Mouse (Mus musculus): Measurements from ENCODE around the gene Pakap. TPM values are rescaled to one million over a fixed set of nuclear protein-coding genes. Genes with fewer than 3 reads are reported as not detected.

Gene Pakap
- polyA plus RNA-seq, 1 experiment from 2014 or later = 18.7 TPM

- H3K4me1 ChIP-seq (ENCODE audit: control insufficient read depth, insufficient read depth, low read length) = no peaks in the 10 kb centered on the region
- ATAC-seq (ENCODE audit: low FRiP score, low TSS enrichment) = no peak
- WGBS = 88% methylated on average over 3 of the region's 3 CpGs
Measured at GRCm38 (mm10) chr4:57802411-57802810, 234.4 kb downstream of the Pakap start.

GRCm38 (mm10) chr4:57804902-57805301, 236.9 kb downstream of the Pakap start:
- Histone ChIP-seq H3K27ac (ENCODE audit: low read depth, low read length) (no peak overlapping the region), H3K4me1 (ENCODE audit: control insufficient read depth, insufficient read depth, low read length) (no peaks in the 10 kb centered on the region), H3K36me3 (ENCODE audit: control insufficient read depth, insufficient read depth, low read length) (no peaks in the 10 kb centered on the region), H3K9me3 (ENCODE audit: control insufficient read depth, low read length) (no peaks in the 10 kb centered on the region), H3K4me3 (ENCODE audit: low read length) (no peak overlapping the region), H3K9ac (ENCODE audit: low read depth, low read length) (no peak overlapping the region), H3K4me2 (replicated peaks; ENCODE audit: low read depth, low read length) (no peak overlapping the region), H3K27me3 (ENCODE audit: control insufficient read depth, insufficient read depth, low read length) (no peaks in the 10 kb centered on the region)
- no peak for ATAC-seq (ENCODE audit: low FRiP score, low TSS enrichment)
- 41% methylated on average over 6 of the region's 6 CpGs for WGBS

More at GRCm38 (mm10) chr4:57802411-57802810, 234.4 kb downstream of the Pakap start:
- H3K9me3 ChIP-seq (ENCODE audit: control insufficient read depth, low read length) = no peaks in the 10 kb centered on the region
- no peaks in the 10 kb centered on the region for H3K36me3 ChIP-seq (ENCODE audit: control insufficient read depth, insufficient read depth, low read length)
- no peak overlapping the region for H3K4me3 ChIP-seq (ENCODE audit: low read length)
- no peak overlapping the region for H3K9ac ChIP-seq (ENCODE audit: low read depth, low read length)
- no peak overlapping the region for H3K4me2 ChIP-seq (replicated peaks; ENCODE audit: low read depth, low read length)
- H3K27me3 ChIP-seq (ENCODE audit: control insufficient read depth, insufficient read depth, low read length) = no peaks in the 10 kb centered on the region
- H3K27ac ChIP-seq (ENCODE audit: low read depth, low read length) = no peak overlapping the region

GRCm38 (mm10) chr4:57809449-57809848, 241.5 kb downstream of the Pakap start:
- no peaks in the 10 kb centered on the region for H3K36me3 ChIP-seq (ENCODE audit: control insufficient read depth, insufficient read depth, low read length)
- no peak overlapping the region for H3K27ac ChIP-seq (ENCODE audit: low read depth, low read length)
- ATAC-seq (ENCODE audit: low FRiP score, low TSS enrichment) = no peak
- WGBS = 67% methylated on average over 4 of the region's 4 CpGs
- 0 out of 2 replicates have a peak, but pooled peaks cover 3% of the 10 kb centered on the region for H3K4me1 ChIP-seq (ENCODE audit: control insufficient read depth, insufficient read depth, low read length)
- H3K4me3 ChIP-seq (ENCODE audit: low read length) = no peak overlapping the region
- no peaks in the 10 kb centered on the region for H3K27me3 ChIP-seq (ENCODE audit: control insufficient read depth, insufficient read depth, low read length)
- no peak overlapping the region for H3K4me2 ChIP-seq (replicated peaks; ENCODE audit: low read depth, low read length)
- H3K9ac ChIP-seq (ENCODE audit: low read depth, low read length) = no peak overlapping the region
- no peaks in the 10 kb centered on the region for H3K9me3 ChIP-seq (ENCODE audit: control insufficient read depth, low read length)

GRCm38 (mm10) chr4:57812075-57812474, 244.1 kb downstream of the Pakap start:
- H3K27me3 ChIP-seq (ENCODE audit: control insufficient read depth, insufficient read depth, low read length) = no peaks in the 10 kb centered on the region
- no peak overlapping the region for H3K27ac ChIP-seq (ENCODE audit: low read depth, low read length)
- H3K36me3 ChIP-seq (ENCODE audit: control insufficient read depth, insufficient read depth, low read length) = no peaks in the 10 kb centered on the region
- 0 out of 2 replicates have a peak, but pooled peaks cover 3% of the 10 kb centered on the region for H3K4me1 ChIP-seq (ENCODE audit: control insufficient read depth, insufficient read depth, low read length)
- H3K4me2 ChIP-seq (replicated peaks; ENCODE audit: low read depth, low read length) = no peak overlapping the region
- no peak overlapping the region for H3K9ac ChIP-seq (ENCODE audit: low read depth, low read length)
- H3K4me3 ChIP-seq (ENCODE audit: low read length) = no peak overlapping the region
- no peaks in the 10 kb centered on the region for H3K9me3 ChIP-seq (ENCODE audit: control insufficient read depth, low read length)
- no peak for ATAC-seq (ENCODE audit: low FRiP score, low TSS enrichment)
- 94% methylated on average over 1 of the region's 1 CpGs for WGBS

GRCm38 (mm10) chr4:57812916-57813575, 245.1 kb downstream of the Pakap start:
- WGBS = 30% methylated on average over 7 of the region's 7 CpGs
- Histone ChIP-seq H3K27me3 (ENCODE audit: control insufficient read depth, insufficient read depth, low read length) (no peaks in the 10 kb centered on the region), H3K36me3 (ENCODE audit: control insufficient read depth, insufficient read depth, low read length) (no peaks in the 10 kb centered on the region), H3K27ac (ENCODE audit: low read depth, low read length) (peak overlapping the region; percentile 42; the same call in 1 of the 2 replicates), H3K4me2 (replicated peaks; ENCODE audit: low read depth, low read length) (no peak overlapping the region), H3K9me3 (ENCODE audit: control insufficient read depth, low read length) (no peaks in the 10 kb centered on the region), H3K4me3 (ENCODE audit: low read length) (no peak overlapping the region), H3K4me1 (ENCODE audit: control insufficient read depth, insufficient read depth, low read length) (0 out of 2 replicates have a peak, but pooled peaks cover 3% of the 10 kb centered on the region), H3K9ac (ENCODE audit: low read depth, low read length) (no peak overlapping the region)
- no peak for ATAC-seq (ENCODE audit: low FRiP score, low TSS enrichment)

- ATAC-seq (ENCODE audit: low FRiP score, low TSS enrichment) = no peak
Measured at GRCm38 (mm10) chr4:57813576-57813945, 245.6 kb downstream of the Pakap start.

GRCm38 (mm10) chr4:57815355-57815754, 247.4 kb downstream of the Pakap start:
- H3K27ac ChIP-seq (ENCODE audit: low read depth, low read length) = no peak overlapping the region
- no peak overlapping the region for H3K9ac ChIP-seq (ENCODE audit: low read depth, low read length)
- H3K9me3 ChIP-seq (ENCODE audit: control insufficient read depth, low read length) = no peaks in the 10 kb centered on the region
- 66% methylated on average over 2 of the region's 2 CpGs for WGBS
- no peak overlapping the region for H3K4me3 ChIP-seq (ENCODE audit: low read length)
- H3K27me3 ChIP-seq (ENCODE audit: control insufficient read depth, insufficient read depth, low read length) = no peaks in the 10 kb centered on the region
- no peak for ATAC-seq (ENCODE audit: low FRiP score, low TSS enrichment)
- H3K4me1 ChIP-seq (ENCODE audit: control insufficient read depth, insufficient read depth, low read length) = 0 out of 2 replicates have a peak, but pooled peaks cover 3% of the 10 kb centered on the region
- H3K4me2 ChIP-seq (replicated peaks; ENCODE audit: low read depth, low read length) = no peak overlapping the region
- H3K36me3 ChIP-seq (ENCODE audit: control insufficient read depth, insufficient read depth, low read length) = no peaks in the 10 kb centered on the region

More at GRCm38 (mm10) chr4:57813576-57813945, 245.6 kb downstream of the Pakap start:
- no peak overlapping the region for H3K4me2 ChIP-seq (replicated peaks; ENCODE audit: low read depth, low read length)
- H3K4me1 ChIP-seq (ENCODE audit: control insufficient read depth, insufficient read depth, low read length) = 0 out of 2 replicates have a peak, but pooled peaks cover 3% of the 10 kb centered on the region
- H3K27me3 ChIP-seq (ENCODE audit: control insufficient read depth, insufficient read depth, low read length) = no peaks in the 10 kb centered on the region
- no peaks in the 10 kb centered on the region for H3K36me3 ChIP-seq (ENCODE audit: control insufficient read depth, insufficient read depth, low read length)
- no peaks in the 10 kb centered on the region for H3K9me3 ChIP-seq (ENCODE audit: control insufficient read depth, low read length)
- no peak overlapping the region for H3K27ac ChIP-seq (ENCODE audit: low read depth, low read length)
- H3K9ac ChIP-seq (ENCODE audit: low read depth, low read length) = no peak overlapping the region
- H3K4me3 ChIP-seq (ENCODE audit: low read length) = no peak overlapping the region
- WGBS = 87% methylated on average over 4 of the region's 4 CpGs

- 0 out of 2 replicates have a peak, but pooled peaks cover 3% of the 10 kb centered on the region for H3K4me1 ChIP-seq (ENCODE audit: control insufficient read depth, insufficient read depth, low read length)
- H3K9me3 ChIP-seq (ENCODE audit: control insufficient read depth, low read length) = no peaks in the 10 kb centered on the region
- H3K27me3 ChIP-seq (ENCODE audit: control insufficient read depth, insufficient read depth, low read length) = no peaks in the 10 kb centered on the region
- H3K9ac ChIP-seq (ENCODE audit: low read depth, low read length) = no peak overlapping the region
- no peak overlapping the region for H3K4me2 ChIP-seq (replicated peaks; ENCODE audit: low read depth, low read length)
- no peaks in the 10 kb centered on the region for H3K36me3 ChIP-seq (ENCODE audit: control insufficient read depth, insufficient read depth, low read length)
- H3K4me3 ChIP-seq (ENCODE audit: low read length) = no peak overlapping the region
- ATAC-seq (ENCODE audit: low FRiP score, low TSS enrichment) = no peak
- 94% methylated on average over 8 of the region's 8 CpGs for WGBS
- H3K27ac ChIP-seq (ENCODE audit: low read depth, low read length) = no peak overlapping the region
Measured at GRCm38 (mm10) chr4:57816146-57816545, 248.2 kb downstream of the Pakap start.

- no peak for ATAC-seq (ENCODE audit: low FRiP score, low TSS enrichment)
- 77% methylated on average over 24 of the region's 24 CpGs for WGBS
- peaks cover 6% of the 10 kb centered on the region; the same call in 1 of the 2 replicates for H3K4me1 ChIP-seq (ENCODE audit: control insufficient read depth, insufficient read depth, low read length)
- H3K27ac ChIP-seq (ENCODE audit: low read depth, low read length) = no peak overlapping the region
- H3K4me3 ChIP-seq (ENCODE audit: low read length) = no peak overlapping the region
- H3K27me3 ChIP-seq (ENCODE audit: control insufficient read depth, insufficient read depth, low read length) = no peaks in the 10 kb centered on the region
- no peaks in the 10 kb centered on the region for H3K36me3 ChIP-seq (ENCODE audit: control insufficient read depth, insufficient read depth, low read length)
- H3K9ac ChIP-seq (ENCODE audit: low read depth, low read length) = no peak overlapping the region
- no peaks in the 10 kb centered on the region for H3K9me3 ChIP-seq (ENCODE audit: control insufficient read depth, low read length)
- no peak overlapping the region for H3K4me2 ChIP-seq (replicated peaks; ENCODE audit: low read depth, low read length)
Measured at GRCm38 (mm10) chr4:57820839-57821374, 252.9 kb downstream of the Pakap start.

Measured in kidney, embryonic 14.5 days (tissue).